Mouse (Mus musculus) ES-E14 (cell line): Measurements from ENCODE around the gene Mlst8. TPM values are rescaled to one million over a fixed set of nuclear protein-coding genes. Genes with fewer than 3 reads are reported as not detected.
A peak's percentile ranks its signal among the peaks of the same experiment; 100 is the strongest.

Experiments
- DNase-seq: peaks from one replicate; pipeline ENCODE4 v3.0.0-alpha.2; 2013; ENCODE audit warnings: low read depth, low spot score
- H3K27ac ChIP-seq: 2 replicates; pipeline ENCODE4 v1.5.1; 2012; ENCODE audit warnings: low read depth, mild to moderate bottlenecking, low read length, moderate library complexity, mixed read lengths; ENCODE audit not compliant: poor library complexity, insufficient read depth, severe bottlenecking
- H3K36me3 ChIP-seq: 2 replicates; pipeline ENCODE4 v1.6.1; 2012; ENCODE audit warnings: mild to moderate bottlenecking, low read length, moderate library complexity, mixed read lengths; ENCODE audit not compliant: control insufficient read depth, poor library complexity, insufficient read depth, severe bottlenecking
- H3K4me1 ChIP-seq, 2 experiments: fragments of 150-350 bp in 1 of 2; sonication (generic) in 1 of 2; 2 replicates each; pipeline ENCODE4 v1.6.1; 2012; ENCODE audit warnings: low read length in 2 of 2, mild to moderate bottlenecking in 1 of 2, mixed read lengths in 1 of 2; ENCODE audit not compliant: control insufficient read depth in 2 of 2, insufficient read depth in 2 of 2, poor library complexity in 1 of 2
- H3K4me3 ChIP-seq, 2 experiments: fragments of 150-350 bp in 1 of 2; sonication (generic) in 1 of 2; 2 replicates each; pipeline ENCODE4 v1.5.1; 2012; ENCODE audit warnings: low read length in 2 of 2, low read depth in 1 of 2, mild to moderate bottlenecking in 1 of 2, mixed read lengths in 1 of 2; ENCODE audit not compliant: insufficient read depth in 1 of 2, poor library complexity in 1 of 2, severe bottlenecking in 1 of 2
- H3K9ac ChIP-seq: 2 replicates; pipeline ENCODE4 v1.6.1; 2012; ENCODE audit warnings: low read depth, mild to moderate bottlenecking, low read length, mixed read lengths; ENCODE audit not compliant: poor library complexity, insufficient read depth, severe bottlenecking
- H3K9me3 ChIP-seq: fragments of 150-350 bp; sonication (generic); 2 replicates; pipeline ENCODE4 v1.6.1; 2012; ENCODE audit warnings: low read depth, mild to moderate bottlenecking, low read length; ENCODE audit not compliant: control insufficient read depth, insufficient read depth
- CHD2 ChIP-seq: IDR thresholded peaks from 2 replicates; pipeline ENCODE4 v1.6.1; 2014; ENCODE audit warnings: mild to moderate bottlenecking, low read depth, low read length, inconsistent platforms
- HCFC1 ChIP-seq: IDR thresholded peaks from 2 replicates; pipeline ENCODE4 v1.6.1; 2012; ENCODE audit warnings: low read length, inconsistent platforms, borderline replicate concordance; ENCODE audit not compliant: insufficient read depth
- MAFK ChIP-seq: IDR thresholded peaks from 2 replicates; pipeline ENCODE4 v1.6.1; 2014; ENCODE audit warnings: mild to moderate bottlenecking, low read depth, low read length, inconsistent platforms; ENCODE audit not compliant: insufficient read depth
- ZC3H11A ChIP-seq: IDR thresholded peaks from 2 replicates; pipeline ENCODE4 v1.6.1; 2012; ENCODE audit warnings: low read depth, mild to moderate bottlenecking, inconsistent platforms, low read length, borderline replicate concordance
- ZNF384 ChIP-seq: IDR thresholded peaks from 2 replicates; pipeline ENCODE4 v1.6.1; 2012; ENCODE audit warnings: low read depth, low read length, inconsistent platforms
- in situ Hi-C, 2 experiments: fragments of 600-800 bp; cut with MboI; formaldehyde crosslinking; loops; one replicate each; pipeline ENCODE4 v1.15.1; 2025; ENCODE audit warnings: low sequenced_read_pairs in 2 of 2, inconsistent platforms in 1 of 2; ENCODE audit not compliant: unreplicated experiment in 2 of 2
- total RNA-seq: library from RNA; depleted of rRNA; stranded (reverse); fragments of 300-350 nt; gene quantifications from 2 replicates; pipeline ENCODE4 v1.2.3, GENCODE M21; 2012

The Mlst8 gene
- total RNA-seq, 1 experiment, result 24.2 TPM

- no peak overlapping the region for H3K27ac ChIP-seq
- H3K4me3 ChIP-seq, result no peak overlapping the region
- in situ Hi-C loops, result no loop called here
- H3K9ac ChIP-seq, result no peak overlapping the region
- TF ChIP-seq CHD2 (no peak), MAFK (no peak), ZNF384 (no peak), ZC3H11A (no peak), HCFC1 (no peak)
- DNase-seq, result no peak
- H3K36me3 ChIP-seq, result peaks cover 46% of the 10 kb centered on the region
- H3K4me1 ChIP-seq, result peaks cover 0 to 10% of the 10 kb centered on the region in 2 experiments; a peak in 2 of 4 replicates
- H3K9me3 ChIP-seq, result no peaks in the 10 kb centered on the region
Observed at GRCm38 (mm10) chr17:24507806-24508460, 29.1 kb upstream of the Mlst8 start.

GRCm38 (mm10) chr17:24507129-24507664 is 28.3 kb upstream of the Mlst8 start:
- H3K36me3 ChIP-seq, result peaks cover 42% of the 10 kb centered on the region
- peak overlapping the region; percentile 50 to 55; a peak in 3 of 4 replicates for H3K4me3 ChIP-seq
- DNase-seq, result no peak
- no peaks in the 10 kb centered on the region for H3K9me3 ChIP-seq
- in situ Hi-C loops, result no loop called here
- no peak overlapping the region for H3K27ac ChIP-seq
- H3K9ac ChIP-seq, result no peak overlapping the region
- peaks cover 0 to 10% of the 10 kb centered on the region in 2 experiments; a peak in 2 of 4 replicates for H3K4me1 ChIP-seq
- no peak for TF ChIP-seq ZNF384
- TF ChIP-seq MAFK, result no peak
- TF ChIP-seq ZC3H11A, result no peak
- TF ChIP-seq HCFC1, result no peak
- no peak for TF ChIP-seq CHD2

GRCm38 (mm10) chr17:24506332-24507070 is 27.6 kb upstream of the Mlst8 start:
- DNase-seq, result no peak
- TF ChIP-seq HCFC1, result no peak
- no peak for TF ChIP-seq ZNF384
- Histone ChIP-seq H3K4me1 (peaks cover 0 to 10% of the 10 kb centered on the region in 2 experiments; a peak in 2 of 4 replicates), H3K9me3 (no peaks in the 10 kb centered on the region), H3K36me3 (peaks cover 35% of the 10 kb centered on the region), H3K4me3 (peak overlapping the region; percentile 50 to 55), H3K27ac (no peak overlapping the region), H3K9ac (0 out of 2 replicates have a peak overlapping the region, but pooled peaks have one; percentile 6)
- in situ Hi-C loops, result no loop called here

GRCm38 (mm10) chr17:24505286-24505955 is 26.5 kb upstream of the Mlst8 start:
- Histone ChIP-seq H3K9ac (no peak overlapping the region), H3K36me3 (peaks cover 25% of the 10 kb centered on the region), H3K4me1 (peaks cover 0 to 10% of the 10 kb centered on the region in 2 experiments; a peak in 2 of 4 replicates), H3K9me3 (no peaks in the 10 kb centered on the region), H3K27ac (no peak overlapping the region), H3K4me3 (peak overlapping the region; percentile 28 to 42; a peak in 3 of 4 replicates)
- no peak for DNase-seq
- TF ChIP-seq HCFC1 (no peak), ZC3H11A (no peak), MAFK (no peak), CHD2 (no peak), ZNF384 (no peak)
- in situ Hi-C loops, result no loop called here
